Mouse (Mus musculus) embryonic facial prominence, embryonic 14.5 days (tissue): ENCODE data around the gene Cnr2. TPM values are rescaled to one million over a fixed set of nuclear protein-coding genes. Genes with fewer than 3 reads are reported as not detected.

Experiments used
- ATAC-seq: fragments of 200-750 bp; cut with Nextera tagmentation; 2 replicates; pipeline ENCODE4 v1.8.0; 2017; ENCODE audit warnings: low read depth, moderate number of reproducible peaks, moderate TSS enrichment
- DNase-seq: peaks from one replicate; pipeline ENCODE4 v3.0.0-alpha.2; 2015; ENCODE audit warnings: low spot score
- H3K27ac ChIP-seq: fragments of 300-500 bp; sonication (generic); replicated peaks from 2 replicates; pipeline ENCODE4 v1.5.1; 2014; ENCODE audit warnings: low read depth, mild to moderate bottlenecking, low read length, moderate library complexity
- H3K27me3 ChIP-seq: fragments of 300-500 bp; sonication (generic); replicated peaks from 2 replicates; pipeline ENCODE4 v1.6.1; 2014; ENCODE audit warnings: low read length; ENCODE audit not compliant: control insufficient read depth, insufficient read depth
- H3K36me3 ChIP-seq: fragments of 300-500 bp; sonication (generic); 2 replicates; pipeline ENCODE4 v1.6.1; 2014; ENCODE audit warnings: low read length, mixed read lengths; ENCODE audit not compliant: control insufficient read depth, insufficient read depth
- H3K4me1 ChIP-seq: fragments of 300-500 bp; sonication (generic); 2 replicates; pipeline ENCODE4 v1.6.1; 2014; ENCODE audit warnings: antibody characterized with exemption, low read length; ENCODE audit not compliant: control insufficient read depth, insufficient read depth
- H3K4me2 ChIP-seq: fragments of 300-500 bp; sonication (generic); 2 replicates; pipeline ENCODE4 v1.6.1; 2014; ENCODE audit warnings: low read depth, mild to moderate bottlenecking, low read length, moderate library complexity, mixed read lengths
- H3K4me3 ChIP-seq: fragments of 300-500 bp; sonication (generic); 2 replicates; pipeline ENCODE4 v1.5.1; 2014; ENCODE audit warnings: low read depth, mild to moderate bottlenecking, low read length
- H3K9ac ChIP-seq: fragments of 300-500 bp; sonication (generic); 2 replicates; pipeline ENCODE4 v1.6.1; 2014; ENCODE audit warnings: low read depth, mild to moderate bottlenecking, low read length, moderate library complexity, mixed read lengths
- H3K9me3 ChIP-seq: fragments of 300-500 bp; sonication (generic); 2 replicates; pipeline ENCODE4 v1.6.1; 2016; ENCODE audit warnings: low read length; ENCODE audit not compliant: control insufficient read depth
- WGBS: fragments of 180-500 bp; shearing (Covaris S2); extraction: QIAGEN DNeasy Blood & Tissue Kit; methylation state at CpG from one replicate; pipeline ENCODE4 v1.1.7; 2014; 5-methylcytosine and 5-hydroxymethylcytosine counted together
- polyA plus RNA-seq: library from polyadenylated mRNA; unstranded; fragments of >200 nt; fragmentation: Nextera tagmentation; extraction: Ambion mirVana; gene quantifications from 2 replicates; pipeline ENCODE4 v1.2.1, GENCODE M21; 2014

The Cnr2 gene
- polyA plus RNA-seq, 1 experiment from 2014 or later, result 1.1 TPM

DNA sequence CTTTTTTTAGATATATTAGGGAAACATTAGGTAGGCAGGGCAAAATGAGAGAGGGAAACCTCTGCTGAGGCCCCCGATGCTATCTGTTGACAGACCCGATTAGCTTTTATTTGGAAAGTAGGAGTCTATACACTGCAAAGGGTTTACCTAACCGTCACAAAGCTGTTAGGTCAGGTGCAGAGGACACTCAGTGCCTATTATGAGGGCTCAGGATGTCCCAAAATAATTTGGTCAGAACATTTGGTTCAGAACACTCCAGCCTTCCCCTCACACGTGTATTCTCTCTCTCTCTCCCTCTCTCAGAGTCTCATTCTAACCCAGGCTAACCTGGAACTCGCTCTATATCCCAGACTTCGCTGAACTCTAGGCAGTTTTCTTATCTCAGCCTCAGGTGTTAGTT, 13.2 kb upstream of the Cnr2 start:
- no peak for DNase-seq
- Histone ChIP-seq H3K9ac (no peak overlapping the region), H3K36me3 (no peaks in the 10 kb centered on the region), H3K27me3 (no peaks in the 10 kb centered on the region), H3K4me2 (no peak overlapping the region), H3K27ac (no peak overlapping the region), H3K4me1 (peaks cover 9% of the 10 kb centered on the region), H3K9me3 (no peaks in the 10 kb centered on the region), H3K4me3 (no peak overlapping the region)
- 71% methylated on average over 6 of the region's 6 CpGs for WGBS
- no peak for ATAC-seq

- H3K27me3 ChIP-seq, result no peaks in the 10 kb centered on the region
- H3K27ac ChIP-seq, result no peak overlapping the region
- peaks cover 8% of the 10 kb centered on the region; the same call in 1 of the 2 replicates for H3K4me1 ChIP-seq
- WGBS, result 43% methylated on average over 10 of the region's 10 CpGs
- ATAC-seq (no peak), DNase-seq (no peak)
- no peak overlapping the region for H3K9ac ChIP-seq
- H3K4me2 ChIP-seq, result no peak overlapping the region
- H3K9me3 ChIP-seq, result no peaks in the 10 kb centered on the region
- H3K4me3 ChIP-seq, result no peak overlapping the region
- H3K36me3 ChIP-seq, result no peaks in the 10 kb centered on the region
Observed at GRCm38 (mm10) chr4:135883401-135883851, 11.8 kb upstream of the Cnr2 start.

GRCm38 (mm10) chr4:135883881-135884516, 11.2 kb upstream of the Cnr2 start:
- Histone ChIP-seq H3K27me3 (no peaks in the 10 kb centered on the region), H3K9me3 (no peaks in the 10 kb centered on the region), H3K4me3 (no peak overlapping the region), H3K9ac (no peak overlapping the region), H3K4me2 (no peak overlapping the region), H3K27ac (no peak overlapping the region), H3K4me1 (peaks cover 8% of the 10 kb centered on the region; the same call in 1 of the 2 replicates), H3K36me3 (no peaks in the 10 kb centered on the region)
- 37% methylated on average over 7 of the region's 7 CpGs for WGBS
- DNase-seq (no peak), ATAC-seq (no peak)

- DNase-seq (no peak), ATAC-seq (no peak)
- Histone ChIP-seq H3K4me2 (no peak overlapping the region), H3K27ac (no peak overlapping the region), H3K4me1 (peaks cover 8% of the 10 kb centered on the region; the same call in 1 of the 2 replicates), H3K36me3 (no peaks in the 10 kb centered on the region), H3K27me3 (no peaks in the 10 kb centered on the region), H3K9me3 (no peaks in the 10 kb centered on the region), H3K4me3 (no peak overlapping the region), H3K9ac (no peak overlapping the region)
- 32% methylated on average over 6 of the region's 6 CpGs for WGBS
Observed at GRCm38 (mm10) chr4:135884531-135884930, 10.7 kb upstream of the Cnr2 start.

DNA sequence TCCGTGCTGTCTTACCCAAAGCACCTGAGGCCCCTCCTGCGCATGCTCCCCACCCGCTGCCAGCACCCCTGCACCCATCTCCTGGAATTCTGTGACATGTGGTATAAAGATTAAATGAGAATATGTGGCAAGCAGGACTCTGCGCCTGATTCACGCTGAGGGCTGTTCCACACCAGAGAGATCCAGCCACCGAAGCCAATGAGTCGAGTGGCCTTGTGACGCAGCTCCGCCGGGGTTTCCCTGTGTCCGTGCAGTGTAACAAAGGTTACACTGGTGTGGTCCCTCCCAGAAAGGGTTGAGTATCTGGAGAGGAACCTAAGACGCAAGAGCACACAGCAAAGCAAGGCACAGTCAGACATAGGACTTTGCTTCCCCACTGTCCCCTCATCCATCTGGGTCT, 9.5 kb upstream of the Cnr2 start:
- H3K4me3 ChIP-seq, result no peak overlapping the region
- H3K4me2 ChIP-seq, result no peak overlapping the region
- peaks cover 8% of the 10 kb centered on the region; the same call in 1 of the 2 replicates for H3K4me1 ChIP-seq
- no peaks in the 10 kb centered on the region for H3K9me3 ChIP-seq
- no peaks in the 10 kb centered on the region for H3K36me3 ChIP-seq
- H3K9ac ChIP-seq, result no peak overlapping the region
- no peaks in the 10 kb centered on the region for H3K27me3 ChIP-seq
- 88% methylated on average over 12 of the region's 12 CpGs for whole genome bisulfite sequencing
- ATAC-seq (no peak), DNase-seq (no peak)
- no peak overlapping the region for H3K27ac ChIP-seq

DNA sequence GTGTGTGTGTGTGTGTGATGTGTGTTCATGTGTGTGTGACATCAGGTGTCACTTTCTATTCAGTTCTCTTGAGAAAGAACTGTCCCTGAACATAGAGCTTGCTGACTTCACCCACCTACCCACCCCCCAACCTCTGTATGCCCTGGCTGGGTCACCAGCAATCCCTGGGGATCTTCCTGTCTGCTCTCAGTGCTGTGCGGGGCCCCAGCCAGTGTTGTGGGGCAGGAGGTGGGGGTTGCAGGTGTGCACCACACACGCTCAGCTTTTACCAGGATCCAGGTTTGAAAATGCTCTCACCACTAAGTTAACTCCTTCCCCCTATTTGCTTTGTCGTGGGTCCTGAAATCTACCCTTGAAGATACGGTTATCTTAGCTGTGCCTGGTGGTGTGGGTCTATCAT, 9.0 kb upstream of the Cnr2 start:
- no peak for ATAC-seq

DNA sequence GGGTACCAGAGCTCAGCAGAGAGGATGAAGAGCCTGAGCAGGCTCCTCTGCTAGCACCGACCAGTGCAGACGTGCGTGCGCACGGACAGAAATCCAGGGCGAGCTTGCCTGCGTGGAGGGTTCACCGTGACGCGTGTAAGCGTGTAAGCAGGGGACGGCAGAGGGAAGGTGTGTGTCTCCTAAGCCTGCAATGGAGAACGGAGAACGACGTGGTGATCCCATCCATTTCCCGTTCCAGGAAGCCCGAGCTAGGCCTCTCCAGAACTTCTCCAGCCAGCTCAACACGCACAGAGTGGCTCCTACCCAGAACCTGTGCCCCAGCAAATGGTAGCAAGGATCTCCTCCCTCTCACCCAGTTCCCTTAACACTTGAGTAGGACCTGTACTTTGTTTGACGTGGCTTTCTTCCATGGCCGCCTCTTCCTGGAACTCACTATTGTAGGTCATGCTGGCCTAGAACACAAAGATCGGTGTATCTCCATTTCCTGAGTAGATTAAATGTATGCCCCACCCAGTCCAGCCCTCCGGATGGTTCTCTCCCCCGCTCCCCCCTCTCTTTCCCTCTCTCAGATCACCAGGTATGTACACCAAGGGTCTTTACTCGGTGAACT, 6.6 kb upstream of the Cnr2 start:
- Histone ChIP-seq H3K27ac (no peak overlapping the region), H3K4me1 (peaks cover 8% of the 10 kb centered on the region; the same call in 1 of the 2 replicates), H3K4me3 (no peak overlapping the region), H3K27me3 (no peaks in the 10 kb centered on the region), H3K9ac (no peak overlapping the region), H3K4me2 (no peak overlapping the region), H3K36me3 (no peaks in the 10 kb centered on the region), H3K9me3 (no peaks in the 10 kb centered on the region)
- no peak for ATAC-seq
- DNase-seq, result no peak
- WGBS, result 93% methylated on average over 24 of the region's 24 CpGs

More for the DNA sequence above, 9.0 kb upstream of the Cnr2 start:
- Histone ChIP-seq H3K27ac (no peak overlapping the region), H3K4me2 (no peak overlapping the region), H3K9ac (no peak overlapping the region), H3K4me1 (peaks cover 8% of the 10 kb centered on the region; the same call in 1 of the 2 replicates), H3K36me3 (no peaks in the 10 kb centered on the region), H3K9me3 (no peaks in the 10 kb centered on the region), H3K27me3 (no peaks in the 10 kb centered on the region), H3K4me3 (no peak overlapping the region)
- DNase-seq, result no peak
- WGBS, result 80% methylated on average over 4 of the region's 4 CpGs

GRCm38 (mm10) chr4:135889146-135889883, 5.9 kb upstream of the Cnr2 start:
- no peak overlapping the region for H3K4me2 ChIP-seq
- ATAC-seq (no peak), DNase-seq (no peak)
- H3K36me3 ChIP-seq, result no peaks in the 10 kb centered on the region
- no peak overlapping the region for H3K27ac ChIP-seq
- H3K27me3 ChIP-seq, result no peaks in the 10 kb centered on the region
- H3K9me3 ChIP-seq, result no peaks in the 10 kb centered on the region
- no peak overlapping the region for H3K4me3 ChIP-seq
- WGBS, result 76% methylated on average over 7 of the region's 7 CpGs
- H3K9ac ChIP-seq, result no peak overlapping the region
- H3K4me1 ChIP-seq, result 0 out of 2 replicates have a peak, but pooled peaks cover 4% of the 10 kb centered on the region
